Mouse (Mus musculus) heart, embryonic 14.5 days (tissue): ENCODE data around the gene 1700088E04Rik. TPM values are rescaled to one million over a fixed set of nuclear protein-coding genes. Genes with fewer than 3 reads are reported as not detected.

Experiments used
- ATAC-seq: fragments of 200-750 bp; cut with Nextera tagmentation; 2 replicates; pipeline ENCODE4 v1.8.0; 2017; ENCODE audit warnings: low read depth, moderate TSS enrichment; ENCODE audit not compliant: insufficient number of reproducible peaks, insufficient read depth, low FRiP score
- H3K27ac ChIP-seq, 2 experiments: fragments of 200-500 bp in 1 of 2; fragments of 300-500 bp in 1 of 2; sonication (generic) in 1 of 2; replicated peaks in 1 of 2; 2 replicates each; pipeline ENCODE4 v1.5.1; 2012 to 2014; ENCODE audit warnings: low read depth in 2 of 2, low read length in 2 of 2, control low read depth in 1 of 2, mild to moderate bottlenecking in 1 of 2, mixed read lengths in 1 of 2; ENCODE audit not compliant: control insufficient read depth in 1 of 2, insufficient read depth in 1 of 2
- H3K27me3 ChIP-seq: fragments of 300-500 bp; sonication (generic); 2 replicates; pipeline ENCODE4 v1.6.1; 2014; ENCODE audit warnings: mild to moderate bottlenecking, low read length, control low read depth; ENCODE audit not compliant: control insufficient read depth, insufficient read depth
- H3K36me3 ChIP-seq: fragments of 300-500 bp; sonication (generic); 2 replicates; pipeline ENCODE4 v1.6.1; 2014; ENCODE audit warnings: mild to moderate bottlenecking, control low read depth, low read length, mixed read lengths; ENCODE audit not compliant: control insufficient read depth, insufficient read depth
- H3K4me1 ChIP-seq, 2 experiments: fragments of 200-500 bp in 1 of 2; fragments of 300-500 bp in 1 of 2; sonication (generic) in 1 of 2; 2 replicates each; pipeline ENCODE4 v1.6.1; 2012 to 2014; ENCODE audit warnings: low read length in 2 of 2, control low read depth in 1 of 2, mixed read lengths in 1 of 2; ENCODE audit not compliant: control insufficient read depth in 2 of 2, insufficient read depth in 2 of 2
- H3K4me2 ChIP-seq: fragments of 300-500 bp; sonication (generic); 2 replicates; pipeline ENCODE4 v1.6.1; 2014; ENCODE audit warnings: mild to moderate bottlenecking, low read length
- H3K4me3 ChIP-seq, 2 experiments: fragments of 200-500 bp in 1 of 2; fragments of 300-500 bp in 1 of 2; sonication (generic) in 1 of 2; 2 replicates each; pipeline ENCODE4 v1.5.1; 2012 to 2014; ENCODE audit warnings: low read length in 2 of 2, mild to moderate bottlenecking in 2 of 2, control low read depth in 1 of 2, low read depth in 1 of 2, moderate library complexity in 1 of 2; ENCODE audit not compliant: control insufficient read depth in 1 of 2, insufficient read depth in 1 of 2
- H3K9ac ChIP-seq: fragments of 300-500 bp; sonication (generic); 2 replicates; pipeline ENCODE4 v1.6.1; 2014; ENCODE audit warnings: mild to moderate bottlenecking, low read length
- H3K9me3 ChIP-seq: fragments of 300-500 bp; sonication (generic); 2 replicates; pipeline ENCODE4 v1.6.1; 2016; ENCODE audit warnings: low read length, control low read depth; ENCODE audit not compliant: control insufficient read depth
- WGBS: fragments of 180-500 bp; shearing (Covaris S2); extraction: QIAGEN DNeasy Blood & Tissue Kit; methylation state at CpG from one replicate; pipeline ENCODE4 v1.1.7; 2014; 5-methylcytosine and 5-hydroxymethylcytosine counted together
- polyA plus RNA-seq: library from polyadenylated mRNA; unstranded; fragments of >200 nt; fragmentation: Nextera tagmentation; extraction: Ambion mirVana; gene quantifications from 2 replicates; pipeline ENCODE4 v1.2.1, GENCODE M21; 2014

The 1700088E04Rik gene
- polyA plus RNA-seq, 1 experiment from 2014 or later = 8.4 TPM

DNA sequence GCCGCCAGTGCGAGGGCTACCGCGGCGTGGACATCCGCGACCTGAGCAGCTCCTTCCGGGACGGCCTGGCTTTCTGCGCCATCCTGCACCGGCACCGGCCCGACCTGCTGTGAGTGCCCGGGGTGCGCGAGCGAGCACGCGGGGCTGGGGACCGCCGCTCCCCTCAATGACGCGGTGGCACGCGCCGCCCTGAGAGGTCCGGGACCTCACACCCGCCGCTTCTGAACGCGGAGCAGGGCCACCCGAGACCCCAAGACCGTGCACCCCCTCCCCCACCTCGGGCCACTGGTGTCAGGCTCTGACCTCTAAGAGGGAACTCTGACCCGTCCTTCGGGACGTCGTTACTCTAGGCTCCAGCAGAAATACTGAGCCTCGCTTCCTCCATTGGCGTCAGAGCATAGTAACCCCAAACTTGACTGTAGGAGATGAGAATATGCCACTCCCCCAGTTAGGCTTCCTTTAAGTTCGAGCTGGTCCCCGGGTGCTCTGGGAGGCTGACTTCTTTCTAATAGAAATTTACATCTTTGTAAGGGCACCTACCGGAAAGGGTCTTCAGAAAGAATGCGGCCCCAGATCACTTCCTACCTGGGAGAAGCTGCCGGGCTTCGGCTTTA, 31.6 kb downstream of the 1700088E04Rik start:
- under 1% methylated on average over 45 of the region's 46 CpGs for WGBS
- peaks cover 19% of the 10 kb centered on the region for H3K36me3 ChIP-seq
- peak overlapping the region; percentile 95 to 98 for H3K27ac ChIP-seq
- H3K4me1 ChIP-seq = peaks cover 26 to 37% of the 10 kb centered on the region in 2 experiments
- no peaks in the 10 kb centered on the region for H3K9me3 ChIP-seq
- peak overlapping the region; percentile 99 for H3K9ac ChIP-seq
- no peaks in the 10 kb centered on the region for H3K27me3 ChIP-seq
- ATAC-seq = peak; percentile 16; the same call in 1 of the 2 replicates
- H3K4me2 ChIP-seq = peak overlapping the region; percentile 95
- H3K4me3 ChIP-seq = peak overlapping the region; percentile 94 to 95

DNA sequence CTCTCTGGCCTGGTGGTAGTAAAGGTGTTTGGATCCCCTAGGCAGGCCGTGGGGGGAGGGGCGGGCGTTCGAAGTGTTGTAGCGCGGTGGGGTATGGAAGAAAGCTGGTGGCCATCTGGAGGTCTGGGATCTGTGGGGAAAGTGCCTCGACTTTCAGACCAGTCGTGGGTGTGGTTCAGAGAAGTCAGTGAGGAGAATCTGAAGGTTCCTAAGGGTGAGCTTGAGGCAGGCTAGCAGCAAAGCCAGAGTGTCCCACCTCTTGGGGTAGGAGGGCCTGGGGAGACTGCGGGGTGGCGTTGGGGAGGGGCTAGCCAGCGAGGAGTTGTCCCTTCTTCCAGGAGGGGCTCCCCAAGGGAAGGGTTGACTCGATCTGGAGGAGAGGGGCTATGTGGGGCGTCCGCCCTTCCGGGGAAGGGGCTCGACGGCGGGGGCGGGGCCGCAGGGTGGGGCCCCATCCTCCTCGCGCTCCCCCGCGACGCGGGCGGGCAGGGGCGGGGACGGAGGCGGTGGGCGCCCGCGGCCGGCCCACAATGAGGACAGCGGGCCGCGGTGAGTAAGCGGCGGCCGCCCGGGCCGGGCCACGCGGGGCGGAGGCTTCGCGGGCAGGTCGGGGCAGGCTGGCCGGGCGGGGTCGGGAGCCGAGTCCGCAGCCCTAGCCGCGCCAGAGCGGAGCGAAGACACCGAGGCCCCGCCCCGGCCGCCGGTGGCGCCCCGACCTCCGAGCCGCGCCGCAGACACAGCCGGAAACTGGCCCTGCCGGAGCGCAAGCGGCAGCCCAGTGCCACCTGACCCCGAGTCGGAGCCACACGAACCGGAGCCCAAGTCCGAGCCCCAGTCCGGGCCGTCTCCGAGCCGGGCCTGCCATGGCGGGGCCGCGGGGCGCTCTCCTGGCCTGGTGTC, 32.4 kb downstream of the 1700088E04Rik start, which contains the start of gene Micall1:
Gene Micall1 (plus strand): TSS at position 478 of the 900 bp plus-strand sequence.
- WGBS = under 1% methylated on average over 48 of the region's 85 CpGs
- H3K4me1 ChIP-seq = peaks cover 26 to 37% of the 10 kb centered on the region in 2 experiments

DNA sequence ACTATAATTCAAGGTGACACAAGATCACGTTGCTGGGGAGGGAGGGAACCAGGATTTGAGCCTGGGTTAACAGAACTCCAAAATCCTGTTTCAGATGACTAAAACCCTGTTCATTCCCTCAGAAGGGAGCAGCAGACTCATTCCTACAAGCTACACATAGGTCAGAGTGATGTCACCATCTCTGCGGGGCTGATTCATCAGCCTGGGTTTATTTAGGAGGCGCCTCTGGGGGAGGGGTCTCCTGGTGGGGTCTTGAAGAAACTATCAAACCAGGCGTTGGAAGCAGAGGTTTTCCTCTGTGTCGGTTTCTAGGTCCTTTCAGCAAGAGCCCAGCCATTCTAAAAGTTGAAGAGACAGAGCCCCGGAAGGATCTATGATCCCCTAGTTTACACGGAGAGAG, 33.1 kb downstream of the 1700088E04Rik start:
- Histone ChIP-seq H3K4me2 (peak overlapping the region; percentile 95), H3K4me3 (peak overlapping the region; percentile 94 to 95; a peak in 3 of 4 replicates), H3K4me1 (peaks cover 26 to 37% of the 10 kb centered on the region in 2 experiments), H3K27me3 (no peaks in the 10 kb centered on the region), H3K9ac (peak overlapping the region; percentile 99), H3K9me3 (no peaks in the 10 kb centered on the region), H3K36me3 (peaks cover 5% of the 10 kb centered on the region), H3K27ac (peak overlapping the region; percentile 80 to 98)
- ATAC-seq = no peak
- WGBS = 15% methylated on average over 7 of the region's 7 CpGs

More for the DNA sequence above, 32.4 kb downstream of the 1700088E04Rik start, which contains the start of gene Micall1:
- H3K36me3 ChIP-seq = peaks cover 12% of the 10 kb centered on the region
- peak within 1 kb of the TSS; percentile 94 to 95 for H3K4me3 ChIP-seq
- H3K27ac ChIP-seq = peak within 1 kb of the TSS; percentile 95 to 98
- H3K4me2 ChIP-seq = peak within 1 kb of the TSS; percentile 95
- no peaks in the 10 kb centered on the region for H3K9me3 ChIP-seq
- peak within 1 kb of the TSS; percentile 99 for H3K9ac ChIP-seq
- ATAC-seq = peak; percentile 71
- H3K27me3 ChIP-seq = no peaks in the 10 kb centered on the region

DNA sequence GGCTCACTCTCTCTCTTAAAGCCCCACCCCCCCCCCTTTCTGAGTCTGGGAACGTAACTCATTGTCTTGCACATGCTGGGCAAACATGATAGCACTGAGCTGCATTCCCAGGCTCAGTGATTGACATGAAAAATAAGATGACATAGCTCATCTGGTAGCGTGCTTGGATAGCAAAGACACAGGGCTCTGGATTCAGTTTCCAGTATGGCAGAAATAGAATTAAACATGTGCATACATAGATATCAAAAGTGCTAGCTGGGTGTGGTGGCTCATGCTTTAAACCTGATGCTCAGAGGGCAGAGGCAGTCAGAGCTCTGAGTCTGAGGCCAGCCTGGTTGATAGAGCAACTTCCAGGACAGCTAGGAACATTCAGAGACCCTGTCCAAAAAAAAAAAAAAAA, 35.2 kb downstream of the 1700088E04Rik start:
- no peaks in the 10 kb centered on the region for H3K36me3 ChIP-seq
- H3K4me3 ChIP-seq = no peak overlapping the region
- no peaks in the 10 kb centered on the region for H3K9me3 ChIP-seq
- H3K27ac ChIP-seq = 0 out of 4 replicates have a peak overlapping the region, but pooled peaks of 1 of the 2 experiments have one; percentile 2
- H3K9ac ChIP-seq = no peak overlapping the region
- H3K4me2 ChIP-seq = no peak overlapping the region
- peaks cover 29 to 36% of the 10 kb centered on the region in 2 experiments for H3K4me1 ChIP-seq
- WGBS = 26% methylated on average over 2 of the region's 2 CpGs
- H3K27me3 ChIP-seq = no peaks in the 10 kb centered on the region
- no peak for ATAC-seq

DNA sequence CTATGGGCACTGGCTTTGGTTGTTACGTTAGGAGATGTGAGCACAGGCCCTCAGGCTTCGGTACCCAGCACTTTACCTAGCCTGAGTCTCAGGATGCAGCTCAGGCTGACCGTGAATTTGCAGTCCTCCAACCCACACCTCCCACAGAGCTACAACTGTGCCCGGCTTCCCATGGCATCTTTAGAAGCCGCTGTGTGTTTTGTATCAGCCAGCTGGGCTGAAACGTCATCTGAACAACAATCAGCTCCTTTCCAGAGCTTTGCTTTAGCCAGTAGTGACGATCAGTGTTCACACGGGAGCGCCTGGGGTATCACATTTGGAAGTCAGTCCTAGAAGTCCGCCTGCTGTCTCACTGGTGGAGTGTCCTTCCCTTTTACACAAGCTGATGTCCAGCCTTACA, 37.8 kb downstream of the 1700088E04Rik start:
- no peak overlapping the region for H3K4me2 ChIP-seq
- no peak overlapping the region for H3K9ac ChIP-seq
- peaks cover 40 to 50% of the 10 kb centered on the region in 2 experiments for H3K4me1 ChIP-seq
- no peaks in the 10 kb centered on the region for H3K36me3 ChIP-seq
- H3K9me3 ChIP-seq = no peaks in the 10 kb centered on the region
- no peak overlapping the region for H3K27ac ChIP-seq
- H3K4me3 ChIP-seq = no peak overlapping the region
- 77% methylated on average over 10 of the region's 10 CpGs for WGBS
- ATAC-seq = no peak
- no peaks in the 10 kb centered on the region for H3K27me3 ChIP-seq

DNA sequence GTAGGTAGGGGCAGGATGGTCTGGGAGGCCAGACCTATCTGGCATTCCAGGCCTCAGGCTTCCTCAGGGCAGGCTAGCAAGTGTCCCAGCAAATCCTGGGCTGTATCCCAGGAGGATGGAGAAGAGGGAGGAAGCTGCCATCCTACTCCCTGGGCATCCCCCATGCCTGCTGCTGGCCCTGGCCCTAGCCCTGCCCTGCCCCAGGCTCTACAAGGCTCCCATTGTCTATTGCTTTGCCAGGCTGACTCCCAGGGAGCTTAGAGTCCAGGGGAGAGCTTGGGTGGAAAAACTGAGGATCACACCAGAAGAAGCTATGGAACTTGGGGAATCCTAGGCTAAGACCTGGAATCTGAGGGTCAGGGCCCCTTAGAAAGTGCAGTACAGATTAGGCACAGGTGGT, 39.5 kb downstream of the 1700088E04Rik start:
- H3K4me3 ChIP-seq = no peak overlapping the region
- H3K36me3 ChIP-seq = no peaks in the 10 kb centered on the region
- H3K4me1 ChIP-seq = peaks cover 50 to 60% of the 10 kb centered on the region in 2 experiments
- no peaks in the 10 kb centered on the region for H3K9me3 ChIP-seq
- peak overlapping the region; percentile 26 to 99; a peak in 3 of 4 replicates for H3K27ac ChIP-seq
- H3K9ac ChIP-seq = peak overlapping the region; percentile 42; the same call in 1 of the 2 replicates
- H3K27me3 ChIP-seq = no peaks in the 10 kb centered on the region
- no peak for ATAC-seq
- no peak overlapping the region for H3K4me2 ChIP-seq

DNA sequence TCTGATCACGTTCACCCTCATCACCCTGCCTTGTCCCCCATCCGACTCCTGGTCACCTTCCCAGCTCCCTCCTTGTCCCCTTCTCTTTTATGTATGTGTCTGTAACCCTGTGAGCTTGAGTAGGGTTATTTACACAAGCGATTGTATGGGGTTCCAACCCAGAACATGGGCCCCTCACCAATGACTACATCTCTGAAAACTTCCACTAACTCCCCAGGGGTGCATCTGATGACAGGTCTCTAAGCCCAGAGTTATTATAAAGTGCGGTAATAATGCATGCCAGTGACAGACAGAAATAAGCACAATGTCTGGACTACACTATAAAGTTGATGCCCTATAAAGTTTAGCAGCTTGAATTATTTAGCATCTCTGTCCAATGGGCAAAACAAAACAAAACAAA, 40.7 kb downstream of the 1700088E04Rik start:
- 69% methylated on average over 4 of the region's 4 CpGs for WGBS
- ATAC-seq = no peak
- Histone ChIP-seq H3K27me3 (no peaks in the 10 kb centered on the region), H3K4me3 (no peak overlapping the region), H3K4me1 (peaks cover 54 to 68% of the 10 kb centered on the region in 2 experiments), H3K9ac (no peak overlapping the region), H3K36me3 (peaks cover 8% of the 10 kb centered on the region), H3K4me2 (no peak overlapping the region), H3K9me3 (no peaks in the 10 kb centered on the region), H3K27ac (peak overlapping the region in 1 of 2 experiments; percentile 99; a peak in 2 of 4 replicates)
